Mouse (Mus musculus) layer of hippocampus, adult 9-11 months (tissue): ENCODE measurements around the gene Gm128.

Experiments
- DNase-seq: peaks from one replicate; pipeline ENCODE4 v3.0.0; 2022

Gene Gm128

DNA sequence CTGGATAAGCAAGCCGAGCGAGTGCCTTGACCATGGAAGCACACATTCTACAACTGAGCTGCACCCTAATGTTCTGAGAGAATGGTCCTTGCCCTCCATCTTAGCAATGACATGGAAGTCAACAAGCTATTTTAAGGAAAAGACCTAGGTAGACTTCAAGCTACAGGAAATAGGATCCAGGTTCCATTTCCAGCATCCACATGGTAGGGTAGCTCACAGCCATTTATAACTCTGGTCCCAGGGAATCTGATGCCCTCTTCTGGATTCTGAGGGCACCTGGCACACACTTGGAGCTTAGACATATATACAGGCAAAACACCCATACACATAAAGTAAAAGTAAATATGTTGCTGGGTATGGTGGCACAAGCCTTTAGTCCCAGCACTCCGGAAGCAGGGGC is 24.7 kb upstream of the Gm128 start:
- DNase-seq = no peak

DNA sequence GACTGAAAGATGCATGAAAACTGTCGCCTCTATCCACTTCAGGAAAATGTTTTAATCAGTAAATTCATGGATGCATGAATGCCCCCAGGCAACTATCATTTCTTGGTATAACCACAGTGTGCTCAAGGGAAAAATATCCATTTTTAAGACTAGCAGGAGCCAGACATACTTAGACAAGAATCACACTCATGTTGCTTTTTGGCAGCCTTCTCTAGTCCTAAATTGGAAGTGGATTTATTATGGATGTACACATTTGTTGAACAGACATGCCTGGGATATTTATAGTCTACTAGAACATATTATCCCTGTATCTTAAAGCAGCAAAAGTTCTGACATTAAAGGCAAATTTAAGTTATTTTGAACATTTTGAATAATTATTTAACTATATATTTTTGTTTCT is 23.3 kb upstream of the Gm128 start:
- no peak for DNase-seq

DNA sequence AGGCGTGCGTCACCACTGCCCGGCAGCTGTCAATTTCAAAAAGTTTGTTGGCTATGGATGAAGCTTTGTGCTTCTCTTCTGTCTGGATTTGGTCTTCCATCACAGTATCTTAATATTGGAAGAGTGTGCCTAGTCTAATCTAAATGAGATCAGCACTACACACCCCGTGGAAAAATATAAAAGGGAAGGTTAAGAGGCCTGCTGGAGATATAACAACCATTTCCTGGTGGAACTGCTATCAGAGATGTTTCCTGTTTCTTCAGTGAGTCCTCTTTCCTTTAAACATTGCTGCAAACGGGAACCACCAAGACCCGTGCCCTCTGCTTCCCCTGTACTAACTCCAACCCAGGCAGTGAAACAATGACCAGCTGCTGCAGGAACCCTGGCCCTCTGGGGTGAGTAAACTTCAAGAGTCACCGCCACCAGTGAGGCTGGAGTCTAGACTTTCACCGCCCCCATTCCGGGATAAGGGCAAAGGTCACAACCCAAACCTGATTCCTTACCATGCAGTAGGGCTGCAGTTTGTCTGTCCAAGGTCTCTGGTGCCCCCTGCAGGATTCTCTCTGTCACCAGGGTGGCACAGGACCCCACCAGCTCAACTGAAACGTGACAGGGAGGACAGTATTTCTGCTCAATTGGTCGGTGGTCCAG is 21.8 kb upstream of the Gm128 start:
- peak; percentile 57 for DNase-seq

DNA sequence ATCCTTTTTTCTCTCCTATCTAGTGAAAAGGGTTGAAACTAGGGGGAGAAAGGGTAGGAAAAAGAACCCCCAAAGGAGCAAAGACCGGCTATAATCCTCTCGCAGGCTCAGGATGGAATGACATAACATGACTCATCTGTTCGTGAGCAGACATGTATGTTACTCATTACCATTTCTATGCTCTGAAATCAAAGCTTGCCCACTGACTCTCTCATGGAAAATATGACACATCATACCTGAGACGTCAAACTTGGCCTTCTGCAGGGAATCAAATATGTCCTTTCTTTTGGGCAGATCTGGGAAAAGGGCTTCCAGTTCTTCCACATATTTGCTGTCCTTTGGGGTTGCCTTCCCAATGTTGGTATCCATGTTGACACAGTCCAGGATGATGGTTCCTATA is 20.6 kb upstream of the Gm128 start:
- DNase-seq = no peak

DNA sequence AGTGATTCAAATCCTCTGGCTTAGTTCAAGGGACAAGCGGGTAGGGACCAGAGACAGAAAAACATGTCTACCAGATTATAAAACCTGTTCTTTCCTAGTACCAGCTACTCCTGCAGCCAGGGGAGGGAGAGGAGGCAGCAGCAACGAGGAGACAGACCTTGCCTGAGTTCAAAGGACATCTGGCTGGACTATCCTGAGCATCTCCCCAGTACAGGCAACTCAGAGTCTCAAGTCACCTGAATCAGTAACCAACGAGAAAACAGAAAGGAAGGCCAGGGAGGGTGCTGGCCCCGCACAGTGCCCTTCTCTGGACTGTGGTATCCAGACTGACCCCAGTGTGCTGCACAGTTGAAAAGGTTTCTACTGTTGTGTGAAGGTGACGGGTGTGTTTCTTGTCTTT is 15.5 kb upstream of the Gm128 start:
- DNase-seq = no peak

DNA sequence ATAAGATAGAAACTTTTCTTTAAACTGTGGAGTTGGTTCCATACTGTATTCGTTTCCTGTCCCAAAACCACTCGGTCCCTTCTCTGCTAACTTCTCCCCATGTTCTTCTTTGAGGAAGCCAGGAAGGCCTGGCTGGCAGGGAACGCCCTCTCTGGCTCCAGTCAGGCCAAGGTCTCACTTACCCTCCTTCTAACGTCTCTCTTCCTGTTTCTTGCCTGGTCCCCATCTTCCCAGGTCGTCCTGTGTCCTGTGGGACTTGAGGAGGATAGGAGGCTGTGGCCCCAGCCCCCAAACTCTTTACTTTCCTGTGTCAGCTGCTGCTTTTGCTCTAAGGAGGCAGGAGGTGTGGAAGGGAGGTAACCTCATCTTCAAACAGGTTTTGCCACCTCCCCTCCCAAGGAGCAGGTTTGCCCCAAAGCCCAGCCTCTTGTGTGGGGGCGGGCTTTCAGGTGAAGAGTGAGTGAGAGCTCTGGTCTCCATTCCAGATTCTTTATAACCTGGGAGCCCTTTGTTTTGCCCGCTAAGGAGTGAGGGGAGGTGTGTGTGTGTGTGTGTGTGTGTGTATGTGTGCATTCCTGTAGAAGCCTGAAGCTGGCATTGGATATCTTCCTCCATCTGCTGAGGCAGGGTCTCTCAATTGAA is 9.5 kb upstream of the Gm128 start, which contains the start of gene Bnipl:
TSS of gene Bnipl (minus strand) at position 411 of the 642 bp plus-strand sequence.
- no peak for DNase-seq

DNA sequence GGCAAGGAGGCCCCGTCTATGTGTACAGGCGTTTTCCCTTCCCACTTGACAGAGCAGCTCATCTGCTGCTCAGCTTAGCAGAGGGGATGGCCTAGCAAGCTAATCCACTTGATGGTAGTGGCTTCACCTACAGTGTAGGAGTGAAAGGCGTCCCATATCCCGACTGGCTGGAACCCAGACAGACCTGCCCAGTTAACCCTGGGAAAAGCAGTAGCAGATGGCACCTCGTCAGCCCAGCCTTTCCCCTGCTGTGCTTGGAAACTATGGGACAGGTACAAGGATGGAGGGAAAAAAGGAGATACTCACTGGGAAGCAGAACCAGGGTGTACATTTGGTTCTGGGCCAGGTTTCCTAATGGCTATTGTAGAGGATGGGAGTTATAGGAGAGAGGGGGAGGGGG is 9.0 kb upstream of the Gm128 start:
- DNase-seq = no peak

DNA sequence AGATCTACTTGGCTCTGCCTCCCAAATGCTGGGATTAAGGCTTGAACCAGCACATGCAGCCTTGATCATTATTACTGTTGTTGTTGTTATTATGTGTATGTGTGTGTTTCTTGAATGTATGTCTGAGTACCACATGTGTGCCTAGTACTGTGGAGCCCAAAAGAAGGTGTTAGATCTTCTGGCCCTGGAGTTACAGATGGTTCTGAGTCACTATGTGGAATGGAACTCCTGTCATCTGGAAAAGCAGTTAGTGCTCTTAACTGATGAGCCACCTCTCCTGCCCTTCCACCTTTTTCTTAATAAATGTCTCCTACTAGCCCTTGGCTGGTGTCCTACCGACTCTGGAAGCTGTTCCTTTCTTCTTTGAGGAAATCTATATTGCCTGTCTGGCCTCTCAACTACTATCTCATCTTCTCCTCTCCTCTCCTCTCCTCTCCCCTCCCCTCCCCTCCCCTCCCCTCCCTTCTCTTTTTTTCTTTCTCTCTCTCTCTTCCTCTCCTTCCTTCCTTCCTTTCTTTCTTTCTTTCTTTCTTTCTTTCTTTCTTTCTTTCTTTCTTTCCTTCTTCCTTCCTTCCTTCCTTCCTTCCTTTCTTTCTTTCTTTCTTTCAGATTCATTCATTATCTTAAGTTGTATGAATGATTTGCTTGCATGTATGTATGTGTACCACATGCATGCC is 6.4 kb upstream of the Gm128 start:
- no peak for DNase-seq

DNA sequence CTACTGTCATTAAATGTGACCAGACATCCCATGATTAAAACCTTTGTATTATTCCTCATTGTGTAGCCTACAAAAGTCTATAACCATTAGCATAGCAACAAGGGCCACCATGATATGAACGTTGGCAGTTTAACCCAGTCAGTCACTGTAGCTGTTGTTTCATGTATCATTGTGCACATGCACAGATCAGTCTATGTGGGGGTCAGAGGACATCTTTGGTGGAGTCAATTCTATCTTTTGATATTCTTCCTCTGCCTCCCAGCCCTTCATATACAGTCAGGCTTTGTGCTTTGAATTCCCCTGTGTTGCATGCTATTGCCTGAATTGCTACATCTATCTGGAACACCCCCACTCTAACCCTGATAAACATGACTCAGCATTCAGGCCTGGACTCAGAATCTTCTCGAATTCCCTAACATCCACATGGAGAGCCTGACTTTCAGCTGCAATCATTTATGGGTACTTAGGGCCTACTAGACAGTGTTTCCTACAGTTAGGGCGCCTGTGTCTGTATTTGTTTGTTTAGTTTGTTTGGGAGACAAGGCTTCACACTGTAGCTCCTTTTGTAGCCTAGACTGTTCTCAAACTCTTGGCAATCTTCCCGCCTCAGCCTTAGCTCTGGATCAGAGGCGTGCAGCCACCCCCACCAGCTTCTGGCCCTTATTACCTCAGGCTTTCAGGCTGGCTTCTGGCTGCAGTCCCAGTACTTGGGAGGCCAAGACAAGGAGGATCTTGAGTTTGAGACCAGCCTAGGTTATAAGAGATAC is 5.2 kb upstream of the Gm128 start:
- DNase-seq = peak; percentile 71

DNA sequence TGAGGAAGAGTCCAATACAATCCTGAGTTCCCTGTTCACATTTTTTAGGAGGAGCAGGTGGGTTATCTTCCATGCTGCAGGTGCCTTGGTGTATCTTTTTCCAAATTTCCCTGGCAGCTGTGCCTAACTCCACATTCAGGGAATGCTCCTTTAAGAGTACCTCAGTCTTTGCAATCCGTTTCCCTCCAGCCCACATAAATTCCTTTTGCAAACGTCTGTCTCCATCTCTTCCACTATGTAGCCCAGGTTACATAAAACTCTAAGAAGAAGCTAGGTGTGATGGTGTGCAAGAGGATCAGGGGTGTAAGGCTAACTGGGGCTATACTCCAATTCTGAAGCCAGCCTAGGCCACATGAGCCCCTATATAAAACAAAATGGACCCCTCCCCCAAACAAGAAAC is 1.7 kb upstream of the Gm128 start:
- DNase-seq = no peak

DNA sequence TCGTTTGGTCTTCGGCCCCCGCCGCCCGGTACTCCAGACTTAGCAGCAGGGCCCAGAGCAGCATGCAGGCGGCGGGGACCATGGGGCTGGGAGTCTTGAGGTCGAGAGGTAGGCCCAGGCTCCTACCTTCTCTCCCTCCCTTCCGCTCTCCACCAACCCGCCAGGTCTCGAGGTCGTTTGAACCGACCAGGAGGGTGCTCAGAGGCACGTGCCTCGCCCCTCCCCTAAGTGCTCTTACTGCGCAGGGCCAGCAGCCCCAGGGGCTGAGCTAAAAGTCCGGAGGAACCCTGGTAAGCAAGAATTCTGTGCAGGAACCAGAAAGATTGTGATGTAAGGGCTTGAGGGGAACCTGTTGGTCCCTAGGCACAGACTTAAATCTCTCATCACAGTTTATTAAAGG is 498 bp downstream of the Gm128 start:
- no peak for DNase-seq

DNA sequence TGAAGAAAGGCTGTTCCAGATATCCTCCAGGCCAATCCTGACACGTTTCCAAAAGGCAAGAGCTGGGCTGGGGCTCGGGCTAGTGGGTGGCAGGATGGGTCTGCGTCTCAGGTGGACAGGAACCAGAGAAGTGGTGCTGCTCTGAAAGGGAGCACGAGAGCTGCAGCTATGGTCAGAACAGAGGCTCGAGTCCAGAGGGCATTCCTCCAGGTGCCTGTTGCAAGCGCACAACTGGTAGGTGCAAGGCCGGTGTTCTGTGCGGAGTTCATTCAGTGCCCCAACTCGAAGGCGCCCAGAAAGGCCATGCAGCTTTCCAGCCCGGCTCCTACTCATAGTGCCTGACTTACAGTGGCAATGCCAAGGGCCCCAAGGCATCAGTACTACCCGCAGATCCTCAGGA is 1.4 kb downstream of the Gm128 start:
- DNase-seq = no peak

DNA sequence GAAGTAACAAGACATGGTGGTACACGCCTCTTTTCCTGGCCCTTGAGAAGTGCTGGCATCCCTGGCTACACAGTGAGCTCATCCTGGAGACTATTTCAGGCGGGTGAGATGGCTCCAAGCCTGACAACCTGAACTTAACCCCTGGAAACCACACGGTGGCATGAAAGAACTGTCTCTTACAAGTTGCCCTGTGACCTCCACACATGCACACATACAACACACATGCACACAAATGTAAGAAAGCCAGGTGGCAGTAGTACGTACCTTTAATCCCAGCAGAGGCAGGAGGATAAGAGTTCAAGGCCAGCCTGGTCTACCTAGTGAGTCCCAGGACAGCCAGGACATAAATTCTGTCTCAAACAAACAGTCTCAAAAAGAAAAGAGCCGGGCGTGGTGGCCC is 2.4 kb downstream of the Gm128 start:
- DNase-seq = no peak

DNA sequence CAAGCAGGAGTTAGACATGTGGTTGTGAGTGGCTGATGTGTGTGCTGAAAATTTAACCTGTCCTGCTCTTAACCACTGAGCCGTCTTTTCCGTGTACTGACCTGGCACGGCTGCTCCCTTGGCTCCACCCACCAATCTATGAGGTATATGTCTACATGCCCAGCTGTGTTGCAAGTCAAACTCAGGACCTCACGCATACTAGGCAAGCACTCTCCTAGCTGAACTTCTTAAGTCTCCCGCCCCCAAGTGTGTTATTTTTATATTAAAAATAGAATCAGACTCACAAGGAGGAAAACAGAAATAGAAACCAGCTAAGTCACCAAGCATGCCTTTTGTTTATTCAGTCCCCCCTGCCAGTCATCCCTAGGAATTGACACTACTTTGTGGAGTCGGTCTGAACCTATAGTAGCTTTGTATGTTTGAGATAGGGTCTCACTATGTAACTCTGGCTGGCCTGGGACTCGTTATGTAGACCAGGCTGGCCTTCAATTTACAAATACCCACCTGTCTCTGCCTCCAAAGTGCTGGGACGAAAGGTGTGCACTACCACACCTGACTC is 3.8 kb downstream of the Gm128 start:
- no peak for DNase-seq

DNA sequence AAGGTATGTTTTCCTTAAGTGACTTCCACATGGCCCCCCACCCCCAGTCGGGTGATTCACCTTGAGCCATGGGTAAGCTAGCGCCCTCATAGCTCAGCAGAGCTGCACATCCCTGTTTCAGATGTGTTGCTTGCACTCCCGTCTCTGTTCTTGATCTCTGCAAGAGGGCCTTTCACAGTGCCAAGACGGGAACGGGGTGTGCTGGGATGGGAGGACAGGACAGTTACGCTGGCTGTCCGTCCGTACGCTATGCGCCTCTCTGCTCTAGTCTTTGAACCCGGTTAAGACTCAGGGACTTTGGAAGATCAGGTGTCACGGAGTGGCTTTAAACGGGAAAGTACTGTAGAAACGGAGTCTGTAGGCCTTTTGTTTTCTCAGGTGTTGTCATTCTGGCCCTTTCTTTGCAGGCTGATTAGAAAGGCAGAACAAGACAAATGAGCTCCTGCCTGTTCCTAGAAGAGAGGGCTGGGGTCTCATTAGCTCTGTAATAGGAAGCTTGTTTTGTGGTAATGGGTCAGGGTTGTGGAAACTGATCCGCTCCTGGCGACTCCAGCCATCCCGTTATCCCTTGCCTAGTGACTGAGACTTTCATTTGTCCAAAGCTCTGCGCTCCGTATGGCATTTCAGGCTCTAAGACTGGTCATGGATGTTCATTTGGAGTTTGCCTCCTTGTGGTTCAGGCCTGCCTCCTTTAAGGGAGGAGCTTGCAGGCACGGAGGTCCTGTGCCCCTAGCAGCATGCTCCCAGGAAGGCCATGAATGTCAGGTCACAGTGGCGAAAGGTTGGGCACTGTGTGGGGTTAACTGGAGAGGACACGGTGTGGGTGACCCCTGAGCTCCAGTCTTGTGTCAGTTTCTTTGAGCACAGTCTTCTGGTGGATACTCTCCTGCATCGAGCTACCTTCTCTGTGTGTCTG is 5.8 kb downstream of the Gm128 start:
- no peak for DNase-seq

DNA sequence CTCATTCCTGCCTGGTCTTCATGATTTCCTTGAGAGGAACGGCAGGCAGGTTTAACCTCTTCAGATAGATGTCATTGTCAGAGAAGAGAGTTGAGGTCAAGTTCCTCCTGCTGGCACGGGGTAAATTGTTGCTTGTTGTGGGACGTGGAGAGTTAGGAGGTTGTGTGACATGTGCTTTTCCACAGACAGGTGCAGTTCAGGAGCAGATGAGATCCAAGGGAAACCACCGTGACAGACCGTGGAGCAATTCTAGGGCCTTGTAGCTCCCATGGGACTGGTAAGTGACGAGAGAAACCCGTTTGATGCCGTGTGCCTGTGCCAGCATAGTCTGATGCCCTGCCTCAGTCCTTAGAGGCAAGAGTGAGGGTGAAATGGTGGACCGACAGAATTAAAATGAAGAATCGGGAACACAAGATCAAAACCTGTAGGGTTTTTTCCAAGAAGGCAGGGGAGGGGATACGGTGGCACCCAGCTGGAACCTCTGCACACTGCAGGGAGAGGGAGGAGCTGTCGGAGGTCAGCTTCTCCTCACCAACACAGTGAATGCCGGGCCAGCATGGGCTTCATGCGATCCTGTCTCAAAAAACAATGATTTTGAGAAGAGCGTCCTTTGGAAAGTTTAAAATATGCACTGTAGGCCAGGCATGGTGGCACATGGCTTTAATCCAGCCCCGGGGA is 8.0 kb downstream of the Gm128 start:
- no peak for DNase-seq

DNA sequence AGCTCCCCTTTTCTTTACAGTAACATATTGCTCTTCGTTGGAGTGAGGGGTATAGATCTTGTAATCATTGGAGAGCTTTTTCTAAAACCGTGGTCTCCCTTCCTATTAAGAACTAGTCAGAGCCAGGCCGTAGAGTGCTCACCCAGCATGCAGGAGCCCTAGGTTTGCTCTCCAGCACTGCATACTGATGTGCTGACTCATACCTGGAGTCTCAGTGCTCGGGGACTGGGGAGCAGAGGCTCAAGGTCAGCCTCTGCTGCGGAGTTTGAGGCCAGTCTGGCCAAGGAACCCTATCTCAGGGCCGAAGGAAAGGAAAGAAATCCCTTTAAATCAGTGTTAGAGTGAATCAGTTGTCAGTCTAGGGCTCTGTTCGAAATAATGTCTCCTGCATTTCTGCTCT is 8.6 kb downstream of the Gm128 start:
- no peak for DNase-seq

DNA sequence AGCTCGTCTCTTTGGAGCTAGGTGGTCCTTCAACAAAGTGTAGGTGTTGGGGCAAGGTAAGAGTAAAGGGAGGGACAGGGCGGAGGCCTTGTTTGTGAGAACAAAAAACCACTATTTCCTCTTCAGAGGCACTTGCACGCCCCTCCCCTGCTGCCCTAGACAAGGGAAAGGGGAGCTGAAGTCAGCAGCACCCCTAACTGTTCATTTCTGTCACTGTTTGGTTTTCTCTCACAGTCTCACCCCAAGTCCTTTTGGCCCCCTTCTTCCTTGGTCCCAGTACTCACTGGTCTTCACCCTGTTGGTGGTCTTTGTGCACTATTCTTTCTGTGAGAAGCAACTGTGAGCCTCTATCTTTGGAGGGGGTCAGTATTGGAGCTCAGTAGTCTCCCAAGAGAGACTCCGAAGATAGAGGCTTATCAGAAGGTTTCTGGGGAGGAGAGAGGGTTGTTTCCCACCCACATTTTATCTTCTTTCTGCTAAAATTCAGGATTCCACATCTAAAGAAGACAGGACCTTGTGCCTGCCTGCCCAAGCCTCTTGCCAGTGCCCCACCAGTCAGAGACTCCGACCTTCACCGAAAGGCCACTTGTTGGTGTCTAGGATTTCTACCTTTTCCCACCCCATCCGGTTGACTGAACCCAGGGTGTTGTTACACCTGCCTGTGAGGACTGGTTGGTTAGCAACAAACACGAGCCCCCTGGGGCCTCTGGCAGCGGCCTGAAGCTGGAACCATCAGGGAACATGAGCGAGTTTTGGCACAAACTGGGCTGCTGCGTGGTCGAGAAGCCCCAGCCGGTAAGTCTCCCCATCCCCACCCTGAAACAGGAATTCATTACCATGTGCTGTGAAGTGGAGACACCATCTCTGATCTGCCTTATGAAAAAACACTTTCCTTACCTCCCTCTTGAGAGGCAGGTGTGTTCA is 9.8 kb downstream of the Gm128 start, which contains the start of gene Mllt11:
TSS of gene Mllt11 (minus strand) at position 874 of the 924 bp plus-strand sequence.
- no peak for DNase-seq

DNA sequence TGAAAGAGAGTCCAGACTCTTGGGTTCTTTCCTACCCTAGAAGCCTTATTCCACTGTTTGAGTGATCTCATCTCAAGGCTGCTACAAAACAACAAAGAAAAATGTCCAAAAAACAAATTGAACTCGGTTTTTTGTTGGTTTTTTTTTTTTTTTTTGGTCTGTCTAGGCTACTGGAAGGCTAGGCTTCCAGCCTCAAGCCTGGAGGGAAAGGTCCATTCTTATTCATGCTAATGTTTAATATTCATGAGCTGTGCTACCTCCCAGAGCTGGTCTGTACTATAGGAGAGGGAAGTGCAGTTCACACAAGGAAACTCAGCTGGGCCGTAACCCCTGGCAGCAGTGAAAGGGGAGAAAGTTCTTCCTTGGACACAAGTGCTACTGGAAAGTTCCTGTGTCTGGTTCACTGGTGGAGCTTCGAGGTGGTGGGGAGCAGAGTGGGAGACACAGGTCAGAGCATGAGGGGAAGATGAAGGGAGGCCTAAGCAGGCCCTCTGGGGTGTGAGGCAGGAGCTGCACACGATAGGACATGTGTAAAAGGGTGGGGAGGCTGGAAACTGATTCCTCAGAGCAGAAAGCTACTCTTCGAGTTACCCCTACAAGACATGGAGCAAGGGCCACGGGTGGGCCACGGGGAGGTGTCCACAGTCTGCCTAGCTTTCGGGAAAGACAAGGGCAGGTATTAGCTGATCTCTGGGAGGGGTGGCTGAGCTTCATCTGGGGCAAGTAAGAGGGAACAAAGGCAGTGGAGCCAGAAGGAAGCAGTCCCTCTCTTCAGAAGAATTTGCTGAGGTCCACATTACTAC is 10.7 kb downstream of the Gm128 start:
- DNase-seq = no peak
